ENCODE assay signal across 9 mouse cellular contexts in genomic region chr13:73345102-73345890, GRCm38 (mm10). TPM values are rescaled to one million over a fixed set of nuclear protein-coding genes. Genes with fewer than 3 reads are reported as not detected.
DNase-seq lines count a peak whose midpoint lies in the region; ATAC-seq and TF ChIP-seq lines count a peak whose summit lies in the region.
"Had no signal": no experiment of that assay in that cellular context is flagged by ENCODE, and none has a peak within 500 bp of the region (broad histone marks: within the 10 kb centered on the region; RNA-seq: fewer than 3 reads in every experiment).

No protein-coding gene starts in this region.

- H3K79me2 ChIP-seq in liver, adult 2 months (ENCODE audit: control insufficient read depth, insufficient read depth, low read length) = no peaks in the 10 kb centered on the region

- H3K27me3 ChIP-seq in liver, adult 2 months (ENCODE audit: control insufficient read depth, insufficient read depth, low read length) = no peaks in the 10 kb centered on the region
- no peaks in the 10 kb centered on the region for H3K27me3 ChIP-seq in liver, embryonic 12.5 days (replicated peaks)
- no peaks in the 10 kb centered on the region for H3K27me3 ChIP-seq in small intestine, adult 2 months (ENCODE audit: control insufficient read depth, insufficient read depth, low read length)

- no peak overlapping the region for H3K9ac ChIP-seq in liver, adult 2 months (ENCODE audit: low read depth, low read length)
- no peak overlapping the region for H3K9ac ChIP-seq in liver, embryonic 12.5 days

- no peaks in the 10 kb centered on the region for H3K4me1 ChIP-seq in liver, adult 2 months (ENCODE audit: control insufficient read depth, insufficient read depth, low read length)
- H3K4me1 ChIP-seq in liver, embryonic 12.5 days = no peaks in the 10 kb centered on the region
- H3K4me1 ChIP-seq in bone marrow macrophage, adult 2 months (ENCODE audit: control insufficient read depth, insufficient read depth, low read length) = no peaks in the 10 kb centered on the region
- no peaks in the 10 kb centered on the region for H3K4me1 ChIP-seq in small intestine, adult 2 months (ENCODE audit: control insufficient read depth, insufficient read depth, insufficient read length, low read length)

- no peak overlapping the region for H3K27ac ChIP-seq in liver, adult 2 months (replicated peaks; ENCODE audit: insufficient read depth, low read depth, low read length)
- no peak overlapping the region for H3K27ac ChIP-seq in liver, embryonic 12.5 days
- no peak overlapping the region for H3K27ac ChIP-seq in bone marrow macrophage, adult 2 months (ENCODE audit: insufficient read depth, low read depth, low read length)
- H3K27ac ChIP-seq in small intestine, adult 2 months (ENCODE audit: insufficient read depth, low read depth, low read length) = no peak overlapping the region

- peak; percentile 39; the same call in 1 of the 2 replicates for TF ChIP-seq CTCF in liver, adult 2 months (IDR thresholded peaks at IDR 0.05; ENCODE audit: low read depth, low read length)
- TF ChIP-seq CTCF in bone marrow macrophage, adult 2 months (IDR thresholded peaks at IDR 0.05; ENCODE audit: low read depth, low read length) = peak; percentile 39; the same call in 1 of the 2 replicates
- TF ChIP-seq CTCF in small intestine, adult 2 months (IDR thresholded peaks at IDR 0.05; ENCODE audit: extremely low read depth, insufficient read length, insufficient replicate concordance, low read depth, low read length) = peak; percentile 49; the same call in 1 of the 2 replicates

- WGBS in liver, adult 2 months = 70% methylated on average over 9 of the region's 9 CpGs
- WGBS in liver, embryonic 12.5 days (ENCODE audit: insufficient replicate concordance) = 43% methylated on average over 9 of the region's 9 CpGs
- whole genome bisulfite sequencing in small intestine, adult 2 months = 73% methylated on average over 9 of the region's 9 CpGs

- H3K36me3 ChIP-seq in liver, adult 2 months (ENCODE audit: control insufficient read depth, insufficient read depth, low read length) = no peaks in the 10 kb centered on the region
- H3K36me3 ChIP-seq in liver, embryonic 12.5 days = no peaks in the 10 kb centered on the region
- no peaks in the 10 kb centered on the region for H3K36me3 ChIP-seq in small intestine, adult 2 months (ENCODE audit: control insufficient read depth, insufficient read depth, low read length)

- H3K9me3 ChIP-seq in liver, embryonic 12.5 days (replicated peaks) = no peaks in the 10 kb centered on the region

- intact Hi-C loops in left cerebral cortex, postnatal 14 days (cut with DNase I) = no loop called here

- peak; percentile 20 for DNase-seq in embryo, embryonic 10 days (ENCODE audit: low spot score)
- no peak for DNase-seq in embryo, embryonic 11 days
- no peak for DNase-seq in liver, adult 2 months (ENCODE audit: extremely low read depth, low read depth, low spot score)
- no peak for DNase-seq in layer of hippocampus, adult 11-12 months (ENCODE audit: low spot score)
- no peak for DNase-seq in left cerebral cortex, postnatal 14 days (ENCODE audit: low spot score in 2 of 2)
- DNase-seq: cerebellum, adult 18-20 months had no signal

- TF ChIP-seq POLR2A in liver, adult 2 months (IDR thresholded peaks at IDR 0.05; ENCODE audit: extremely low read depth, insufficient read depth, low read length) = no peak
- no peak for TF ChIP-seq POLR2A in bone marrow macrophage, adult 2 months (IDR thresholded peaks at IDR 0.05; ENCODE audit: borderline replicate concordance, low read depth, low read length)
- TF ChIP-seq POLR2A in small intestine, adult 2 months (IDR thresholded peaks at IDR 0.05; ENCODE audit: low read depth, low read length) = no peak

- no peak overlapping the region for H3K4me2 ChIP-seq in liver, embryonic 12.5 days

- H3K4me3 ChIP-seq in liver, adult 2 months (ENCODE audit: insufficient read depth, low read depth, low read length) = no peak overlapping the region
- H3K4me3 ChIP-seq in liver, embryonic 12.5 days = no peak overlapping the region
- H3K4me3 ChIP-seq in bone marrow macrophage, adult 2 months (ENCODE audit: insufficient read depth, low read length) = no peak overlapping the region
- H3K4me3 ChIP-seq in small intestine, adult 2 months (ENCODE audit: low read depth, low read length) = no peak overlapping the region

- ATAC-seq in liver, embryonic 12.5 days = no peak

RNA-seq across cellular contexts. Expression of gene Ndufs6, which starts 17.0 kb away (rescaled TPM):
- 183 and 252 TPM in 2 replicates for total RNA-seq in liver, adult 2 months (2014; rRNA removed)
- polyA plus RNA-seq in liver, adult 2 months (2012; rRNA removed) = 115 and 118 TPM in 2 replicates
- 300 and 310 TPM in 2 replicates for polyA plus RNA-seq in liver, embryonic 12.5 days (2016; fragmentation: Nextera tagmentation; extraction: Ambion mirVana)
- 82.6 and 92.0 TPM in 2 replicates for polyA plus RNA-seq in bone marrow macrophage, adult 2 months (2012; ENCODE audit: insufficient read depth, insufficient read length, missing spikeins)
- polyA plus RNA-seq in small intestine, adult 2 months (2012; rRNA removed) = 34.5 and 57.4 TPM in 2 replicates
- total RNA-seq in left cerebral cortex, postnatal 14 days (2021) = 100 to 1,000 TPM; 182 to 189 TPM

RNA-seq across cellular contexts. Expression of gene Mrpl36, which starts 17.0 kb away (rescaled TPM):
- total RNA-seq in liver, adult 2 months (2014; rRNA removed) = 36.2 and 41.7 TPM in 2 replicates
- polyA plus RNA-seq in liver, adult 2 months (2012; rRNA removed) = 85.6 and 92.3 TPM in 2 replicates
- polyA plus RNA-seq in liver, embryonic 12.5 days (2016; fragmentation: Nextera tagmentation; extraction: Ambion mirVana) = 142 and 151 TPM in 2 replicates
- 40.6 and 42.9 TPM in 2 replicates for polyA plus RNA-seq in bone marrow macrophage, adult 2 months (2012; ENCODE audit: insufficient read depth, insufficient read length, missing spikeins)
- 80.4 and 89.9 TPM in 2 replicates for polyA plus RNA-seq in small intestine, adult 2 months (2012; rRNA removed)
- 10 to 100 TPM; 36.4 to 38.6 TPM for total RNA-seq in left cerebral cortex, postnatal 14 days (2021)
